Mouse (Mus musculus) erythroblast, embryonic 14.5 days (primary cell): ENCODE results near the gene Eef1a2. TPM values are rescaled to one million over a fixed set of nuclear protein-coding genes. Genes with fewer than 3 reads are reported as not detected.

Experiments
- H3K27me3 ChIP-seq: 2 replicates; pipeline ENCODE4 v1.6.1; 2012; ENCODE audit warnings: inconsistent platforms; ENCODE audit not compliant: control insufficient read depth
- H3K36me3 ChIP-seq: 2 replicates; pipeline ENCODE4 v1.6.1; 2012; ENCODE audit warnings: mild to moderate bottlenecking, inconsistent platforms; ENCODE audit not compliant: control insufficient read depth
- H3K4me1 ChIP-seq: 2 replicates; pipeline ENCODE4 v1.6.1; 2012; ENCODE audit warnings: inconsistent platforms; ENCODE audit not compliant: control insufficient read depth
- H3K4me3 ChIP-seq: replicated peaks from 2 replicates; pipeline ENCODE3; 2012; ENCODE audit warnings: moderate library complexity, mild to moderate bottlenecking, inconsistent platforms
- H3K9me3 ChIP-seq: 2 replicates; pipeline ENCODE4 v1.6.1; 2012; ENCODE audit warnings: low read length, inconsistent platforms, mixed read lengths; ENCODE audit not compliant: control insufficient read depth
- GATA1 ChIP-seq: IDR thresholded peaks from 2 replicates; pipeline ENCODE4 v1.6.1; 2012; ENCODE audit warnings: low read length, inconsistent platforms, mixed read lengths
- TAL1 ChIP-seq: IDR thresholded peaks from 3 replicates; pipeline ENCODE4 v1.6.1; 2012; ENCODE audit warnings: low read length, inconsistent platforms, mixed read lengths
- polyA plus RNA-seq: library from polyadenylated mRNA; stranded (reverse); fragments of >175 nt; gene quantifications from 2 replicates; pipeline ENCODE4 v1.2.3, GENCODE M21; 2012

Gene Eef1a2
- polyA plus RNA-seq, 1 experiment, result not detected

GRCm38 (mm10) chr2:181152701-181153100 is 4.1 kb downstream of the Eef1a2 start:
- peaks cover 2% of the 10 kb centered on the region; the same call in 1 of the 2 replicates for H3K4me1 ChIP-seq
- no peaks in the 10 kb centered on the region for H3K9me3 ChIP-seq
- peaks cover 67% of the 10 kb centered on the region for H3K27me3 ChIP-seq
- no peak for TF ChIP-seq GATA1
- no peak for TF ChIP-seq TAL1
- no peak overlapping the region for H3K4me3 ChIP-seq
- no peaks in the 10 kb centered on the region for H3K36me3 ChIP-seq

DNA sequence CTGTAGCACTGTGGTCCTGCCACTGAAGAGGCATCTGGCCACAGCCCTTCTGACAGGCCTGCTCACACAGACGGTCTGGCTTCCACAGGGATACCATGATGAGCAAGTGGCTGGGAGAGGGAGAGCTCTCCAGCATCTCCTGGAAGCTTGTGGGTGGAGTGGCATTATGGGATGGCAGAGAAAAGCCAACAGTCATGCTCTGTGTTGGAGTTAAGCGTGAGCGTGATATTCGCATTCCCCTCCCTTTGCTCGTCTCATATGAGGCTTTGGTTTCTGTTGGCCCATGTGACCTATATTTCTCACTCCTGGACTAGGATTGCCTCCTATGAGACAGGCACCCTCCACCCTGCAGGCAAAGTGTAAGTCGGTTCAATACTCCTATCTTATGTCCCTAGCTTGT is 6.5 kb downstream of the Eef1a2 start:
- TF ChIP-seq TAL1 (no peak), GATA1 (no peak)
- H3K9me3 ChIP-seq, result no peaks in the 10 kb centered on the region
- peaks cover 2% of the 10 kb centered on the region; the same call in 1 of the 2 replicates for H3K4me1 ChIP-seq
- H3K27me3 ChIP-seq, result peaks cover 58% of the 10 kb centered on the region
- no peaks in the 10 kb centered on the region for H3K36me3 ChIP-seq
- H3K4me3 ChIP-seq, result no peak overlapping the region

DNA sequence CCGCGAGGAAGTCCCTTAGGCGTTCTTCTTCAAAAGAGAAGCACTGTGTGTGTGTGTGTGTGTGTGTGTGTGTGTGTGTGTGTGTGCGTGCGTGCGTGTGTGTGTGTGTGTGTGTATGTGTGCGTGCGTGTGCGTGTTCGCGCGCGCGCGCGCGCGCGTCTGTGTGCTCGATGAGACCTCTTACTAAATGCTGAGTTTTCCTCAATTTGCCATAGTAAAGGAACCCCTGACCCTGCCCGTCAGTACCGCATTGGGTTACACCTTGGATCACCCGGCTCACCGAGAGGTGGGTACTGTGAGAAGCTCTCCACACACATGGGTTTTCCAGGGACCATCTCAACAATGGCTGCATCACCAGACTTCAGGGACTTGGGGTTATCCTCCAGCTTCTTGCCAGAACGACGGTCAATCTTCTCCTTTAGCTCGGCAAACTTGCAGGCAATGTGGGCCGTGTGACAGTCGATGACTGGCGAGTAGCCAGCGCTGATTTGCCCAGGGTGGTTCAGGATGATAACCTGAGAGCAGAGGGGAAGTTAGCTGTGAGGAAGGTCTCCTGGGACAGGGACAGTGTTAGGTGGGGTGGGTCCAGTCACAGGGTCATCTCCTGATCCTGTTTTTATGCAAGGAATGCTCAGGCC is 8.4 kb downstream of the Eef1a2 start:
- Histone ChIP-seq H3K4me1 (peaks cover 2% of the 10 kb centered on the region; the same call in 1 of the 2 replicates), H3K4me3 (no peak overlapping the region), H3K27me3 (peaks cover 53% of the 10 kb centered on the region), H3K36me3 (no peaks in the 10 kb centered on the region), H3K9me3 (no peaks in the 10 kb centered on the region)
- TF ChIP-seq TAL1, result no peak
- no peak for TF ChIP-seq GATA1

DNA sequence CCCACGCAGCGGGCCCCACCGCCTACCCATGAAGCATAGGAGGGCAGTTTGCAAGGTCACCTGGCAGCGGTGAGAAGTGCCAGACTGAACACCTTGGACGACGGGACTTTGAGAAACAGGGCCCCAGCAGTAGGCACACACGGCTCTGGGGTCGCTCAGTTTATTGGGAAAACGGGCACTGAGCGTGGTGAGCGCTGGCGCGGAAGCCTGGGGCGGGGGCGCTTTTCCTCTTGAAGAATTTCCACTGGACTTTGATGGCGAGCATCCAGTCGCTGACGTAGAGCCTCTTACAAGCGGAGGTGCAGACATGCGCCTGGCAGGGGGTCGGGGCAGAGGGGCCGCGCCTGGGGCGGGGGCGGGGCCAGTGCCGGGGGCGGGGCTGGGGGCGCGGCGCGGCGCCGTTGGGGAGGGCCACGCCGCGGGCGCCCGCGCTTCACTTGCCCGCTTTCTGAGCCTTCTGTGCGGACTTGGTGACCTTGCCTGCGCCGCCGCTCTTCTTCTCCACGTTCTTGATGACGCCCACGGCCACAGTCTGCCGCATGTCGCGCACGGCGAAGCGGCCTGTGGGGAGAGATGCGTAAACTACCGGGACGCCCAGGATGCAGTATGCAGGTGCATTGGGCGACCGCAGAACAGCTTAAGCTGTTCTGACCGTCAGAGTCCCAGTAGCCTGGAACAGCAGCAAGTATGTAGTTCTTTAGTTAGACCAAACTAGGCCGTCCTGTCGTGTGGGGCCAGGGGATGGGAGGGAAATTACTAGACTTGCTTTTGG is 9.1 kb downstream of the Eef1a2 start:
- peak overlapping the region; percentile 9 for H3K4me3 ChIP-seq
- no peak for TF ChIP-seq GATA1
- H3K36me3 ChIP-seq, result no peaks in the 10 kb centered on the region
- no peaks in the 10 kb centered on the region for H3K9me3 ChIP-seq
- H3K4me1 ChIP-seq, result peaks cover 2% of the 10 kb centered on the region; the same call in 1 of the 2 replicates
- H3K27me3 ChIP-seq, result peaks cover 51% of the 10 kb centered on the region

DNA sequence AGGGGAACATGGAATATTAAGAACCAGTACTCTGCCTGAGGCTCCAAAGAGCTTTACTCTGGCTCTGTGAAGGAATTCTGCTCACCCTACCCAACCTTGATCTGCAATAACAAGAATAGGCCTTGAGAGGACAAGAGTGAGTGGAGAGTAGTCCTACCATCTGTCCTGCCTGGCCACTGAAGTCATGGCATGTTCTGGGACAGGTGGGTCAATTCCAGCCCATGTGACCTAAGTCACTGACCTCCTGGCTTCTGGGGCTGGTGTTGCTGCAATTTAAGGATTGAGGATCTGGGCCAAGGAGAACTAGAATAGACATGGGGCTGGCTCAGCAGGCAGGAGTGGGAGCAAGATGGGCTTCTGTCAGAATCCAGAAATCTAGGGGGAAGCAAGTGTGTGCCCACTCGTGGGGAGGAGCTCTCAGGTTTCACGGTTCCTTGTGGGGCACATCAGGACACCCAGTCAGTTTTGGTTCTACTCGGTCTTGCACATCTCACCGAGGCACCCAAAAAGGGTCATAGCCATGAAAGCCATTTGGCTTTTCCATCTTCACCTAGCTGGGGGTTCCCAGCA is 9.8 kb downstream of the Eef1a2 start:
- Histone ChIP-seq H3K36me3 (no peaks in the 10 kb centered on the region), H3K4me1 (peaks cover 2% of the 10 kb centered on the region; the same call in 1 of the 2 replicates), H3K9me3 (no peaks in the 10 kb centered on the region), H3K27me3 (peaks cover 51% of the 10 kb centered on the region), H3K4me3 (no peak overlapping the region)
- TF ChIP-seq TAL1 (no peak), GATA1 (no peak)

DNA sequence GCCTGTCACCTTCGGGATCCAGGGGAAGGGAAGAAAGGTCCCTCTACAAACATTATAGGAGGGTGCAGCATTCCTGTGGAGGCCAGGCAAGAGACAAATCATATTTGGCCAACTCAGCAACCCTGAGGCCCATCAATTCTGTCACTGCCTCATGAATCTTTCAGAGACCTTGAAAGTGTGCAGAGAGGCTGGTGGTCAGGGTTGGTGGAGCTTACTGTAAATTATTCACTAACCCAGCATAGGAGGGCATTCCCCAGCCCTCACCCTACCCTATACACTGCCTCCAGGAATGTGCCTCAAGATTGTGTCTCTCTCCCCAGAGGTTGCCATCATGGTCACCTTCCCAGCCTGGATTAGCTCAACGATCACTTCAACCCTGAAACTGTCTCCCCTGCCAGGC is 12.1 kb downstream of the Eef1a2 start:
- no peaks in the 10 kb centered on the region for H3K36me3 ChIP-seq
- H3K4me1 ChIP-seq, result peaks cover 2% of the 10 kb centered on the region; the same call in 1 of the 2 replicates
- TF ChIP-seq GATA1 (no peak), TAL1 (no peak)
- H3K27me3 ChIP-seq, result peaks cover 38% of the 10 kb centered on the region
- no peaks in the 10 kb centered on the region for H3K9me3 ChIP-seq
- no peak overlapping the region for H3K4me3 ChIP-seq

DNA sequence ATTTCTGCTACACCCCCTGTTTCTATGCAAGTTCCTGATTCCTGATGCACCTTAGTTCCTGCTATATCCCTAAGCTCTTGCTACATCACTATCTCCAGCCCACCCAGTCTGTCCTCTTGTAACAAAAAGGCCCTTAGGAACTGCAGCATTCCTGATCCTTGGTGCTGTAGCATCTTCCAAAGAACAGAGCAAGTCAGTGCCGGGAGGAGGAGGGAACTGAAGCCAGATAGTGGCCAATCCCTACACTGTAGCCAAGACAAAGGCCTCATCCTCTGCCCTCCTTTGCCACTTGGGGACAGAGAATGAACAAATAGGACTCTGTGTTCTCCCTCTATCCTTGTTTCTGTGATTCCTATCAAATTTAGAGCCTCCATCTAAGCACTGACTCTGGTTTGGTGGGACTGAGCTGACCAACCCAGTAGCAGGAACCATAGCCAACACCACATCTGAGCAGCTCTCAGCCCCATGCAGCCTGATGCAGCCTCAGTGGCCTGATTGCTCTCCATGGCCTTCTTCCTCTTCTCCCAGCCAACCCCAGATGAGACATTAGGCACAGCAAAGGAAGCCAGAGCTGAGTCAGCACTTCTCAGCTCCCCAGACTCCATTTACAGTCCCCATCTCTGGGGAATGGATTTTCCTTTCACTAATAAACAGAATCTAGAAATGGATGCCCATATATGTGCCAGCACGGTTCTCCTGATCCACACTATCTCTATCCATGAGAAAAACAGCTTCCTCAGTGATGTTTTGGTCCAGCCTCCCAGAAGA is 13.1 kb downstream of the Eef1a2 start:
- H3K27me3 ChIP-seq, result peaks cover 31% of the 10 kb centered on the region
- TF ChIP-seq TAL1 (no peak), GATA1 (no peak)
- no peaks in the 10 kb centered on the region for H3K9me3 ChIP-seq
- no peaks in the 10 kb centered on the region for H3K36me3 ChIP-seq
- H3K4me3 ChIP-seq, result no peak overlapping the region
- H3K4me1 ChIP-seq, result peaks cover 2% of the 10 kb centered on the region; the same call in 1 of the 2 replicates

DNA sequence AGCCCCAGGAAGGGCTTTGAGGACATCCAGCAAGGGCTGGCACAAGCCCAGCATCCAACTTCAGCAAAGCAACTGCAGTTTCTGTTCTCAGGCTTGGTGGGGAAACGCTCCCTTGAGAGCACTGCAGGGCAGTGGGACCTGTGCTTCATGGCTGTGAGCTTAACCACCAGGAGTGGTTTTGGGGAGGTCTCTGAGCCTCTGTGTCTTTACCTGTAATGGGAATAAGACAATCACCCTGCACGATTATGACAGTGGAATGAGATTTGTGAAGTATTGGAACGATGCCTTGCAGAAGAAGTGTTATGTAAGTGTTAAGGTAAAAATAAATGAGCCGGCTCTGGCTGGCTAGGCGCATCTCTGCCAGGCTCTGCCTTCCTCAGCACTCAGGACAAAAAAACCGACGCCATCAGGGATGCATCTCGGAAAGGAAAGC is 14.1 kb downstream of the Eef1a2 start:
- Histone ChIP-seq H3K36me3 (no peaks in the 10 kb centered on the region), H3K9me3 (no peaks in the 10 kb centered on the region), H3K4me3 (no peak overlapping the region), H3K27me3 (peaks cover 25% of the 10 kb centered on the region), H3K4me1 (no peaks in the 10 kb centered on the region)
- TF ChIP-seq TAL1, result no peak
- no peak for TF ChIP-seq GATA1

DNA sequence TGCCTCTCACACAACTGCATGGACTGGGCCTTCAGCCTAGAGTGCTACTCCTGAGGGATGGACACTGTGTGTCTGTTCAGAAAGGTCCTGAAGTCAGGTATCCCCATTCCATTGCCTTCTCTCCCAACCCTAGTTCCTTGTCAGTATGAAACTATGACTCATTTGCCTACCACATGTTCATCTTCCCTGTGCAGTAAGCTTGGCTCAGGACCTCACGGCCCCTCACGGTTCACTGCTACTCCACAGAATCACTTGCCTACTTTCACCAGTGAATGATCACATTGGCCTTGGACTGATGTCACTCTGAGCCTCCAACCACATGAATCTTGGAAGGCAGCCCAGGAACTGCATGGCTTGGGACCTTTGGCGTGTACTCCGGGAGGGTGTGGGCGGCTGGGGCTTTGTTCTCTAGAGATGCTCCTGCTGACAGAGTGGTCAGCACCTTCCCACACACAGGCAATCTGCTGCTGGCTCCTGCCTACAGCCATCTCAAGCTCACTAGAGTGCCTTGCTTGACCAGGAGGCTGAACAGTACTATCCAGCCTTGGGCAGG is 17.1 kb downstream of the Eef1a2 start:
- Histone ChIP-seq H3K4me1 (no peaks in the 10 kb centered on the region), H3K36me3 (no peaks in the 10 kb centered on the region), H3K4me3 (no peak overlapping the region), H3K9me3 (no peaks in the 10 kb centered on the region), H3K27me3 (peaks cover 33% of the 10 kb centered on the region)
- TF ChIP-seq TAL1 (no peak), GATA1 (no peak)
